Mouse (Mus musculus): Measurements from ENCODE around the gene Eif2ak4.

Gene Eif2ak4

GRCm38 (mm10) chr2:118406811-118407210, 18.4 kb downstream of the Eif2ak4 start:
- no peak for DNase-seq

- no peak for DNase-seq
Measured at GRCm38 (mm10) chr2:118408336-118408895, 20.0 kb downstream of the Eif2ak4 start.

GRCm38 (mm10) chr2:118412821-118413220, 24.4 kb downstream of the Eif2ak4 start:
- DNase-seq, result no peak

- no peak for DNase-seq
Measured at GRCm38 (mm10) chr2:118415601-118416355, 27.4 kb downstream of the Eif2ak4 start.

- DNase-seq, result no peak
Measured at GRCm38 (mm10) chr2:118418076-118418475, 29.7 kb downstream of the Eif2ak4 start.

GRCm38 (mm10) chr2:118421951-118422350, 33.5 kb downstream of the Eif2ak4 start:
- no peak for DNase-seq

- no peak for DNase-seq
Measured at GRCm38 (mm10) chr2:118422385-118422784, 34.0 kb downstream of the Eif2ak4 start.

- DNase-seq, result no peak
Measured at GRCm38 (mm10) chr2:118428296-118428695, 39.9 kb downstream of the Eif2ak4 start.

- DNase-seq, result no peak
Measured at GRCm38 (mm10) chr2:118429297-118429696, 40.9 kb downstream of the Eif2ak4 start.

GRCm38 (mm10) chr2:118430630-118431029, 42.2 kb downstream of the Eif2ak4 start:
- no peak for DNase-seq

- no peak for DNase-seq
Measured at GRCm38 (mm10) chr2:118431589-118431988, 43.2 kb downstream of the Eif2ak4 start.

- no peak for DNase-seq
Measured at GRCm38 (mm10) chr2:118442172-118442571, 53.8 kb downstream of the Eif2ak4 start.

- no peak for DNase-seq
Measured at GRCm38 (mm10) chr2:118442723-118443122, 54.3 kb downstream of the Eif2ak4 start.

GRCm38 (mm10) chr2:118445696-118446674, 57.6 kb downstream of the Eif2ak4 start:
- DNase-seq, result peak; percentile 52

- DNase-seq, result peak; percentile 37
Measured at GRCm38 (mm10) chr2:118448181-118448580, 59.8 kb downstream of the Eif2ak4 start.

- DNase-seq, result no peak
Measured at GRCm38 (mm10) chr2:118451056-118451455, 62.6 kb downstream of the Eif2ak4 start.

- DNase-seq, result no peak
Measured at GRCm38 (mm10) chr2:118457029-118457428, 68.6 kb downstream of the Eif2ak4 start.

- peak; percentile 31 for DNase-seq
Measured at GRCm38 (mm10) chr2:118457463-118458261, 69.2 kb downstream of the Eif2ak4 start.

- DNase-seq, result no peak
Measured at GRCm38 (mm10) chr2:118461480-118462165, 73.2 kb downstream of the Eif2ak4 start.

- DNase-seq, result no peak
Measured at GRCm38 (mm10) chr2:118463480-118463879, 75.1 kb downstream of the Eif2ak4 start.

GRCm38 (mm10) chr2:118464450-118464849, 76.0 kb downstream of the Eif2ak4 start:
- no peak for DNase-seq

GRCm38 (mm10) chr2:118465894-118466293, 77.5 kb downstream of the Eif2ak4 start:
- no peak for DNase-seq
